Mouse (Mus musculus): Measurements from ENCODE around the gene Minos1.

Minos1 gene

GRCm38 (mm10) chr4:139130701-139131549 lies at the start of gene Minos1:
Gene Minos1 (minus strand): TSS chr4:139131113.
- peak; percentile 97 to 99 for DNase-seq

- DNase-seq = no peak
These were observed 49.1 kb upstream of the Minos1 start for GRCm38 (mm10) chr4:139179731-139180625.

- DNase-seq = no peak
These were observed 48.3 kb upstream of the Minos1 start for GRCm38 (mm10) chr4:139179218-139179617.

GRCm38 (mm10) chr4:139178377-139178776 lies 47.5 kb upstream of the Minos1 start:
- no peak for DNase-seq

GRCm38 (mm10) chr4:139177921-139178320 lies 47.0 kb upstream of the Minos1 start:
- DNase-seq = no peak

- no peak for DNase-seq
These were observed 45.1 kb upstream of the Minos1 start for GRCm38 (mm10) chr4:139176023-139176422.

- no peak for DNase-seq
These were observed 44.4 kb upstream of the Minos1 start for GRCm38 (mm10) chr4:139175061-139175971.

GRCm38 (mm10) chr4:139169748-139170279 lies 38.9 kb upstream of the Minos1 start:
- DNase-seq = no peak

- DNase-seq = no peak
These were observed 38.3 kb upstream of the Minos1 start for GRCm38 (mm10) chr4:139168985-139169747.

- DNase-seq = no peak
These were observed 36.2 kb upstream of the Minos1 start for GRCm38 (mm10) chr4:139167107-139167506.

GRCm38 (mm10) chr4:139166244-139166643 lies 35.3 kb upstream of the Minos1 start:
- no peak for DNase-seq

GRCm38 (mm10) chr4:139165259-139165658 lies 34.3 kb upstream of the Minos1 start:
- DNase-seq = no peak

GRCm38 (mm10) chr4:139164082-139164481 lies 33.2 kb upstream of the Minos1 start:
- DNase-seq = no peak

GRCm38 (mm10) chr4:139161076-139161475 lies 30.2 kb upstream of the Minos1 start:
- no peak for DNase-seq

- no peak for DNase-seq
These were observed 27.4 kb upstream of the Minos1 start for GRCm38 (mm10) chr4:139158350-139158749.

- DNase-seq = no peak
These were observed 25.6 kb upstream of the Minos1 start for GRCm38 (mm10) chr4:139156538-139156937.

- no peak for DNase-seq
These were observed 23.8 kb upstream of the Minos1 start for GRCm38 (mm10) chr4:139154576-139155307.

GRCm38 (mm10) chr4:139151370-139151769 lies 20.5 kb upstream of the Minos1 start:
- no peak for DNase-seq

- DNase-seq = no peak
These were observed 15.8 kb upstream of the Minos1 start for GRCm38 (mm10) chr4:139146760-139147159.

- DNase-seq = peak in 1 of 2 experiments; percentile 6
These were observed 14.2 kb upstream of the Minos1 start for GRCm38 (mm10) chr4:139145156-139145555.

- DNase-seq = no peak
These were observed 13.7 kb upstream of the Minos1 start for GRCm38 (mm10) chr4:139144577-139144976.

Data from cerebellum, postnatal 25 days (tissue).